Mouse (Mus musculus): ENCODE measurements around the gene Trim34b. TPM values are rescaled to one million over a fixed set of nuclear protein-coding genes. Genes with fewer than 3 reads are reported as not detected.
A peak's percentile ranks its signal among the peaks of the same experiment; 100 is the strongest.
"Not testable (repeated sequence)": the region's sequence is repeated elsewhere in the genome, so short reads cannot be mapped to it uniquely, and the experiment has no call there.

The Trim34b gene
- polyA plus RNA-seq (2015; fragmentation: Nextera tagmentation; extraction: Ambion mirVana), result 0.13 TPM in 1 of 2 replicates, not detected in the other

- H3K4me3 ChIP-seq; H3K4me2 ChIP-seq; H3K36me3 ChIP-seq; H3K9me3 ChIP-seq; ATAC-seq (ENCODE audit: extremely low read depth, insufficient number of reproducible peaks, low FRiP score, low TSS enrichment); H3K9ac ChIP-seq; H3K4me1 ChIP-seq; H3K27ac ChIP-seq (replicated peaks); H3K27me3 ChIP-seq (replicated peaks): not testable (repeated sequence)
- WGBS, result 70% methylated on average over 2 of the region's 2 CpGs
Observed at GRCm38 (mm10) chr7:104329171-104329570, at the start of gene Trim34b. Trim34b (plus strand) TSS chr7:104329471.

- not testable (repeated sequence) for H3K27ac ChIP-seq (replicated peaks); H3K4me1 ChIP-seq; H3K36me3 ChIP-seq; H3K9me3 ChIP-seq; H3K27me3 ChIP-seq (replicated peaks)
- 24% methylated on average over 14 of the region's 14 CpGs for WGBS
- peak within 1 kb of the TSS; percentile 64 for H3K4me2 ChIP-seq
- H3K9ac ChIP-seq, result peak within 1 kb of the TSS; percentile 33; the same call in 1 of the 2 replicates
- peak; percentile 62; the same call in 1 of the 2 replicates for ATAC-seq (ENCODE audit: extremely low read depth, insufficient number of reproducible peaks, low FRiP score, low TSS enrichment)
- peak within 1 kb of the TSS; percentile 49 for H3K4me3 ChIP-seq
Observed at GRCm38 (mm10) chr7:104287576-104288443, 41.5 kb upstream of the Trim34b start, which contains the start of gene Trim5. Trim5 (minus strand) TSS chr7:104288094.

GRCm38 (mm10) chr7:104290641-104291040 is 38.6 kb upstream of the Trim34b start:
- Histone ChIP-seq H3K27ac (replicated peaks) (no peak overlapping the region), H3K27me3 (replicated peaks) (no peaks in the 10 kb centered on the region), H3K4me1 (no peaks in the 10 kb centered on the region), H3K9me3 (0 out of 2 replicates have a peak, but pooled peaks cover 4% of the 10 kb centered on the region), H3K36me3 (no peaks in the 10 kb centered on the region), H3K9ac (no peak overlapping the region), H3K4me2 (no peak overlapping the region), H3K4me3 (no peak overlapping the region)
- 80% methylated on average over 1 of the region's 1 CpGs for WGBS
- no peak for ATAC-seq (ENCODE audit: extremely low read depth, insufficient number of reproducible peaks, low FRiP score, low TSS enrichment)

GRCm38 (mm10) chr7:104291638-104292400 is 37.5 kb upstream of the Trim34b start:
- WGBS, result 77% methylated on average over 5 of the region's 5 CpGs
- Histone ChIP-seq H3K36me3 (no peaks in the 10 kb centered on the region), H3K4me2 (no peak overlapping the region), H3K4me3 (no peak overlapping the region), H3K4me1 (no peaks in the 10 kb centered on the region), H3K9ac (no peak overlapping the region), H3K27me3 (replicated peaks) (no peaks in the 10 kb centered on the region), H3K9me3 (0 out of 2 replicates have a peak, but pooled peaks cover 4% of the 10 kb centered on the region), H3K27ac (replicated peaks) (no peak overlapping the region)
- no peak for ATAC-seq (ENCODE audit: extremely low read depth, insufficient number of reproducible peaks, low FRiP score, low TSS enrichment)

GRCm38 (mm10) chr7:104314796-104315353 is 14.4 kb upstream of the Trim34b start:
- WGBS, result 5% methylated on average over 15 of the region's 15 CpGs
- no peak for ATAC-seq (ENCODE audit: extremely low read depth, insufficient number of reproducible peaks, low FRiP score, low TSS enrichment)
- Histone ChIP-seq H3K9ac (peak overlapping the region; percentile 77), H3K4me3 (peak overlapping the region; percentile 64), H3K27ac (replicated peaks) (peak overlapping the region; percentile 77), H3K4me1 (peaks cover 4% of the 10 kb centered on the region; the same call in 1 of the 2 replicates), H3K4me2 (peak overlapping the region; percentile 68), H3K36me3 (no peaks in the 10 kb centered on the region), H3K27me3 (replicated peaks) (no peaks in the 10 kb centered on the region), H3K9me3 (no peaks in the 10 kb centered on the region)

- H3K36me3 ChIP-seq; H3K27me3 ChIP-seq (replicated peaks); H3K4me1 ChIP-seq; H3K9me3 ChIP-seq: not testable (repeated sequence)
- Histone ChIP-seq H3K4me2 (peak within 1 kb of the TSS; percentile 68), H3K9ac (peak within 1 kb of the TSS; percentile 77), H3K4me3 (peak within 1 kb of the TSS; percentile 64), H3K27ac (replicated peaks) (peak within 1 kb of the TSS; percentile 77)
- ATAC-seq (ENCODE audit: extremely low read depth, insufficient number of reproducible peaks, low FRiP score, low TSS enrichment), result peak; percentile 67; the same call in 1 of the 2 replicates
- WGBS, result 16% methylated on average over 4 of the region's 4 CpGs
Observed at GRCm38 (mm10) chr7:104315369-104316080, 13.7 kb upstream of the Trim34b start, which contains the start of gene Trim12a. Trim12a (minus strand) TSS chr7:104315466.

GRCm38 (mm10) chr7:104322028-104322427 is 7.2 kb upstream of the Trim34b start:
- no peak overlapping the region for H3K4me2 ChIP-seq
- no peak overlapping the region for H3K4me3 ChIP-seq
- no peaks in the 10 kb centered on the region for H3K9me3 ChIP-seq
- no peaks in the 10 kb centered on the region for H3K36me3 ChIP-seq
- no peak overlapping the region for H3K9ac ChIP-seq
- H3K27ac ChIP-seq (replicated peaks), result no peak overlapping the region
- no peak for ATAC-seq (ENCODE audit: extremely low read depth, insufficient number of reproducible peaks, low FRiP score, low TSS enrichment)
- WGBS, result 48% methylated on average over 9 of the region's 9 CpGs
- no peaks in the 10 kb centered on the region for H3K4me1 ChIP-seq
- H3K27me3 ChIP-seq (replicated peaks), result no peaks in the 10 kb centered on the region

GRCm38 (mm10) chr7:104335547-104335946 is 6.3 kb downstream of the Trim34b start:
- not testable (repeated sequence) for H3K27me3 ChIP-seq (replicated peaks); H3K4me3 ChIP-seq; H3K36me3 ChIP-seq; H3K9me3 ChIP-seq; H3K4me2 ChIP-seq; H3K27ac ChIP-seq (replicated peaks); ATAC-seq (ENCODE audit: extremely low read depth, insufficient number of reproducible peaks, low FRiP score, low TSS enrichment); H3K9ac ChIP-seq; H3K4me1 ChIP-seq
- WGBS, result 66% methylated on average over 3 of the region's 3 CpGs

- not testable (repeated sequence) for H3K27ac ChIP-seq (replicated peaks)
Observed at GRCm38 (mm10) chr7:104340744-104341143, 11.5 kb downstream of the Trim34b start.

GRCm38 (mm10) chr7:104348043-104348442 is 18.8 kb downstream of the Trim34b start:
- not testable (repeated sequence) for ATAC-seq (ENCODE audit: extremely low read depth, insufficient number of reproducible peaks, low FRiP score, low TSS enrichment); H3K4me2 ChIP-seq; H3K27me3 ChIP-seq (replicated peaks); H3K4me3 ChIP-seq; H3K9ac ChIP-seq; H3K27ac ChIP-seq (replicated peaks); H3K9me3 ChIP-seq; H3K4me1 ChIP-seq
- 79% methylated on average over 4 of the region's 4 CpGs for WGBS
- H3K36me3 ChIP-seq, result peaks cover 25% of the 10 kb centered on the region

More at GRCm38 (mm10) chr7:104340744-104341143, 11.5 kb downstream of the Trim34b start:
- H3K4me1 ChIP-seq; H3K4me3 ChIP-seq; H3K4me2 ChIP-seq; H3K9ac ChIP-seq; H3K27me3 ChIP-seq (replicated peaks); ATAC-seq (ENCODE audit: extremely low read depth, insufficient number of reproducible peaks, low FRiP score, low TSS enrichment); H3K9me3 ChIP-seq: not testable (repeated sequence)
- peaks cover 18% of the 10 kb centered on the region for H3K36me3 ChIP-seq
- WGBS, result 89% methylated on average over 2 of the region's 4 CpGs
